Comparison of ENCODE assay signal across 8 mouse cellular contexts in the genomic region with DNA sequence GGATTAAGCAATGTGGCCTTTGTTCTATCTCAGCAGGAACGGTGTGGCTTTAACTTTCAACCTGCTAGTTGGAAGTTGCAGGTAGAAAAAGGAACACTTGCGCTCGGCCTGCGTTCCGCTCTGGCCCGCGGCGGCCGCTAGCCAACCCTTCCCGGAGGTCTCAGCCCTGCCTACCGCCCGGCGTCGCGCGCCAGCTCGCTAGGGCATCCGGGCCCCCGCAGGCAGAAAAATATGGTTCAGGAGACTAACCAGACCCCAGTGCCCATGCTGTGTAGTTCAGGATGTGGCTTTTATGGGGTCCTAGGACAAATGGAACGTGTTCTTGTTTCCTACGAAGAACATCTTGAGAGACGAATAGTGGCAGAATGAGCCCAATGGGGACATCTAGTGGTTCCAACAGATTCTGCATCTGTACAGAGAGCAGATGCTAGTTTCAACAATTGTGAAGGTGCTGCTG. TPM values are rescaled to one million over a fixed set of nuclear protein-coding genes. Genes with fewer than 3 reads are reported as not detected.
DNase-seq lines count a peak whose midpoint lies in the region; ATAC-seq and TF ChIP-seq lines count a peak whose summit lies in the region.

No protein-coding gene starts in this region.

- peak overlapping the region; percentile 81 for H3K4me2 ChIP-seq in intestine, postnatal 0 days (replicated peaks; ENCODE audit: low read depth)

- no peak overlapping the region for H3K27ac ChIP-seq in heart, adult 2 months
- no peak overlapping the region for H3K27ac ChIP-seq in intestine, postnatal 0 days (ENCODE audit: low read depth, low read length)

- TF ChIP-seq CTCF in heart, adult 2 months (IDR thresholded peaks at IDR 0.05) = peak; percentile 79
- peak; percentile 84 for TF ChIP-seq CTCF in intestine, postnatal 0 days (IDR thresholded peaks at IDR 0.05; ENCODE audit: low read depth)

- no peaks in the 10 kb centered on the region for H3K4me1 ChIP-seq in heart, adult 2 months (ENCODE audit: control insufficient read depth, insufficient read depth, low read length)
- H3K4me1 ChIP-seq in intestine, postnatal 0 days (replicated peaks; ENCODE audit: control insufficient read depth, insufficient read depth, low read length) = no peaks in the 10 kb centered on the region

- no peak for TF ChIP-seq POLR2A in heart, adult 2 months (IDR thresholded peaks at IDR 0.05; ENCODE audit: insufficient read depth, low read depth, low read length)

- H3K9me3 ChIP-seq in intestine, postnatal 0 days (ENCODE audit: control insufficient read depth) = no peaks in the 10 kb centered on the region

- no peaks in the 10 kb centered on the region for H3K27me3 ChIP-seq in heart, adult 2 months (ENCODE audit: control insufficient read depth, insufficient read depth, low read length)
- no peaks in the 10 kb centered on the region for H3K27me3 ChIP-seq in intestine, postnatal 0 days (replicated peaks; ENCODE audit: control insufficient read depth, insufficient read depth, low read length)

- H3K4me3 ChIP-seq in heart, adult 2 months = peak overlapping the region; percentile 53
- peak overlapping the region; percentile 48 for H3K4me3 ChIP-seq in intestine, postnatal 0 days (ENCODE audit: low read depth, low read length)

- no peaks in the 10 kb centered on the region for H3K36me3 ChIP-seq in heart, adult 2 months (ENCODE audit: control insufficient read depth, insufficient read depth, low read length)
- no peaks in the 10 kb centered on the region for H3K36me3 ChIP-seq in intestine, postnatal 0 days (ENCODE audit: control insufficient read depth, insufficient read depth)

- no peaks in the 10 kb centered on the region for H3K79me2 ChIP-seq in heart, adult 2 months (replicated peaks; ENCODE audit: control insufficient read depth, insufficient read depth, low read length)

- peak; percentile 15 to 47 for DNase-seq in heart, adult 2 months
- DNase-seq in heart, adult 11 months = no peak
- DNase-seq in cerebellum, postnatal 10 days = peak; percentile 73 to 77
- DNase-seq in frontal cortex, postnatal 25 days (ENCODE audit: low spot score in 2 of 2) = peak; percentile 22 to 43
- DNase-seq in left cerebral cortex, postnatal 25 days (ENCODE audit: low spot score in 2 of 2) = peak; percentile 73 to 86
- peak; percentile 84 for DNase-seq in mesoderm, embryonic 11.5 days (ENCODE audit: low read depth, low spot score)
- peak; percentile 32 for DNase-seq in right cerebral cortex, postnatal 4 days

- intact Hi-C loops in heart, adult 2 months (cut with DNase I) = loop anchor here (5.0 kb wide), 1 partner anchor 544 kb away; no protein-coding TSS in a partner anchor
- intact Hi-C loops in left cerebral cortex, postnatal 25 days (cut with DNase I) = loop anchor here (1.0 to 5.0 kb wide), 2 partner anchors 442 to 544 kb away; no protein-coding TSS in a partner anchor

- TF ChIP-seq EP300 in heart, adult 2 months (IDR thresholded peaks at IDR 0.05; ENCODE audit: insufficient read depth, low read depth, low read length) = no peak

- peak overlapping the region; percentile 39 for H3K9ac ChIP-seq in heart, adult 2 months (ENCODE audit: low read depth, low read length)
- peak overlapping the region; percentile 24; the same call in 1 of the 2 replicates for H3K9ac ChIP-seq in intestine, postnatal 0 days (ENCODE audit: low read depth, low read length)

- peak; percentile 67 for ATAC-seq in intestine, postnatal 0 days

- WGBS in heart, adult 2 months = 1% methylated on average over 22 of the region's 22 CpGs
- WGBS in intestine, postnatal 0 days = under 1% methylated on average over 22 of the region's 22 CpGs

RNA-seq across cellular contexts. Expression of a gene that starts 12.6 kb away (rescaled TPM):
- not detected for total RNA-seq in heart, adult 2 months (2021)
- polyA plus RNA-seq in heart, adult 2 months (2012; rRNA removed) = 0.18 TPM in 1 of 2 replicates, not detected in the other
- polyA plus RNA-seq in intestine, postnatal 0 days (2015; fragmentation: Nextera tagmentation; extraction: Ambion mirVana) = 0.05 TPM in 1 of 2 replicates, not detected in the other
- total RNA-seq in left cerebral cortex, postnatal 25 days (2021) = not detected

RNA-seq across cellular contexts. Expression of a gene that starts 59.6 kb away (rescaled TPM):
- total RNA-seq in heart, adult 2 months (2021) = 10 to 100 TPM; 16.1 to 16.2 TPM
- 13.9 and 22.4 TPM in 2 replicates for polyA plus RNA-seq in heart, adult 2 months (2012; rRNA removed)
- 3.8 and 4.8 TPM in 2 replicates for polyA plus RNA-seq in intestine, postnatal 0 days (2015; fragmentation: Nextera tagmentation; extraction: Ambion mirVana)
- total RNA-seq in left cerebral cortex, postnatal 25 days (2021) = 10 to 100 TPM; 23.3 to 25.1 TPM
